Comparison of ENCODE assay signal across 30 mouse cellular contexts in genomic region chr8:11542031-11542430, GRCm38 (mm10). TPM values are rescaled to one million over a fixed set of nuclear protein-coding genes. Genes with fewer than 3 reads are reported as not detected.
DNase-seq lines count a peak whose midpoint lies in the region; ATAC-seq lines count a peak whose summit lies in the region.
"Had no signal": no experiment of that assay in that cellular context is flagged by ENCODE, and none has a peak within 500 bp of the region (broad histone marks: within the 10 kb centered on the region; RNA-seq: fewer than 3 reads in every experiment).

No protein-coding gene starts in this region.

- ATAC-seq in kidney, embryonic 16.5 days (ENCODE audit: low FRiP score, low TSS enrichment): peak; percentile 43; the same call in 1 of the 2 replicates
- no peak for ATAC-seq in intestine, embryonic 15.5 days
- ATAC-seq: activated CD4-positive, CD25-positive, alpha-beta regulatory T cell, adult 4 months; forebrain, embryonic 13.5 days had no signal

- no peak overlapping the region for H3K9ac ChIP-seq in kidney, embryonic 16.5 days (replicated peaks; ENCODE audit: low read length)
- H3K9ac ChIP-seq in intestine, embryonic 15.5 days: no peak overlapping the region
- H3K9ac ChIP-seq: embryonic facial prominence, embryonic 12.5 days; forebrain, embryonic 13.5 days; heart, embryonic 12.5 days; hindbrain, embryonic 13.5 days; limb, embryonic 15.5 days; liver, embryonic 14.5 days; lung, embryonic 14.5 days; neural tube, embryonic 12.5 days; stomach, embryonic 15.5 days had no signal

- peaks cover 45% of the 10 kb centered on the region for H3K36me3 ChIP-seq in kidney, embryonic 16.5 days (ENCODE audit: insufficient read depth, low read length)
- peaks cover 15% of the 10 kb centered on the region for H3K36me3 ChIP-seq in intestine, embryonic 15.5 days

- no peaks in the 10 kb centered on the region for H3K4me1 ChIP-seq in kidney, embryonic 16.5 days (ENCODE audit: insufficient read depth, low read length)
- peaks cover 4% of the 10 kb centered on the region; the same call in 1 of the 2 replicates for H3K4me1 ChIP-seq in intestine, embryonic 15.5 days (replicated peaks)
- H3K4me1 ChIP-seq: embryonic facial prominence, embryonic 12.5 days; forebrain, embryonic 13.5 days; heart, embryonic 12.5 days; hindbrain, embryonic 13.5 days; limb, embryonic 15.5 days; neural tube, embryonic 12.5 days; stomach, embryonic 15.5 days had no signal

- H3K4me2 ChIP-seq in kidney, embryonic 16.5 days (replicated peaks; ENCODE audit: low read depth, low read length): no peak overlapping the region
- H3K4me2 ChIP-seq in intestine, embryonic 15.5 days (replicated peaks): no peak overlapping the region
- H3K4me2 ChIP-seq: embryonic facial prominence, embryonic 12.5 days; forebrain, embryonic 13.5 days; heart, embryonic 12.5 days; hindbrain, embryonic 13.5 days; limb, embryonic 15.5 days; lung, embryonic 14.5 days; neural tube, embryonic 12.5 days; stomach, embryonic 15.5 days had no signal

- no peak overlapping the region for H3K4me3 ChIP-seq in kidney, embryonic 16.5 days (ENCODE audit: low read length)
- H3K4me3 ChIP-seq in intestine, embryonic 15.5 days (replicated peaks): no peak overlapping the region
- H3K4me3 ChIP-seq: embryonic facial prominence, embryonic 12.5 days; erythroblast, embryonic 14.5 days; forebrain, embryonic 13.5 days; gastrocnemius, adult 2 months; heart, embryonic 12.5 days; hindbrain, embryonic 13.5 days; left cerebral cortex, adult 2 months; limb, embryonic 15.5 days; neural tube, embryonic 12.5 days; stomach, embryonic 15.5 days had no signal

- H3K27ac ChIP-seq in kidney, embryonic 16.5 days (ENCODE audit: low read length): no peak overlapping the region
- no peak overlapping the region for H3K27ac ChIP-seq in intestine, embryonic 15.5 days
- H3K27ac ChIP-seq: embryonic facial prominence, embryonic 12.5 days; forebrain, embryonic 13.5 days; gastrocnemius, adult 2 months; hindbrain, embryonic 13.5 days; left cerebral cortex, adult 2 months; limb, embryonic 15.5 days; liver, embryonic 14.5 days; neural tube, embryonic 12.5 days; stomach, embryonic 15.5 days had no signal

- no peaks in the 10 kb centered on the region for H3K9me3 ChIP-seq in kidney, embryonic 16.5 days (ENCODE audit: low read length)
- H3K9me3 ChIP-seq in intestine, embryonic 15.5 days: no peaks in the 10 kb centered on the region
- H3K9me3 ChIP-seq: embryonic facial prominence, embryonic 12.5 days; forebrain, embryonic 13.5 days; G1E; hindbrain, embryonic 13.5 days; limb, embryonic 15.5 days; neural tube, embryonic 12.5 days; stomach, embryonic 15.5 days had no signal

- H3K27me3 ChIP-seq in kidney, embryonic 16.5 days (ENCODE audit: insufficient read depth, low read length): no peaks in the 10 kb centered on the region
- H3K27me3 ChIP-seq in intestine, embryonic 15.5 days (replicated peaks): no peaks in the 10 kb centered on the region
- H3K27me3 ChIP-seq: embryonic facial prominence, embryonic 12.5 days; forebrain, embryonic 13.5 days; heart, embryonic 12.5 days; hindbrain, embryonic 13.5 days; limb, embryonic 15.5 days; neural tube, embryonic 12.5 days; stomach, embryonic 15.5 days had no signal

- DNase-seq in kidney, adult 11 months: peak; percentile 46
- no peak for DNase-seq in kidney, postnatal 10 days
- peak; percentile 35 for DNase-seq in urinary bladder, postnatal 14 days (ENCODE audit: low spot score)
- no peak for DNase-seq in urinary bladder, adult 2 months (ENCODE audit: low spot score)
- no peak for DNase-seq in adrenal gland, adult (ENCODE audit: inconsistent age in 2 of 2, low spot score in 1 of 2)
- DNase-seq: adrenal gland, postnatal 10 days; cerebellum, adult 18-20 months; cerebellum, postnatal 14 days; gastrocnemius, adult 2 months; heart, postnatal 36 days; layer of hippocampus, adult 9-11 months; left cerebral cortex, postnatal 4 days; lung, embryonic 14.5 days; lung, postnatal 4 days; midbrain, embryonic 14.5 days; thymus, adult 2 months had no signal

- WGBS in kidney, embryonic 16.5 days: 86% methylated on average over 12 of the region's 12 CpGs
- WGBS in intestine, embryonic 15.5 days: 89% methylated on average over 12 of the region's 12 CpGs

RNA-seq across cellular contexts. Expression of gene Cars2, which starts 8.6 kb away (rescaled TPM):
- 38.5 and 42.4 TPM in 2 replicates for polyA plus RNA-seq in urinary bladder, adult 2 months (2012; rRNA removed)
- polyA plus RNA-seq in kidney, embryonic 16.5 days (2015; fragmentation: Nextera tagmentation; extraction: Ambion mirVana): 27.0 and 27.3 TPM in 2 replicates
- polyA plus RNA-seq in intestine, embryonic 15.5 days (2015; fragmentation: Nextera tagmentation; extraction: Ambion mirVana): 26.2 and 33.1 TPM in 2 replicates

RNA-seq across cellular contexts. Expression of gene Ing1, which starts 13.3 kb away (rescaled TPM):
- 41.4 and 47.0 TPM in 2 replicates for polyA plus RNA-seq in urinary bladder, adult 2 months (2012; rRNA removed)
- 34.0 and 37.9 TPM in 2 replicates for polyA plus RNA-seq in kidney, embryonic 16.5 days (2015; fragmentation: Nextera tagmentation; extraction: Ambion mirVana)
- 34.2 and 35.0 TPM in 2 replicates for polyA plus RNA-seq in intestine, embryonic 15.5 days (2015; fragmentation: Nextera tagmentation; extraction: Ambion mirVana)

RNA-seq across cellular contexts. Expression of gene Naxd, which starts 44.7 kb away (rescaled TPM):
- polyA plus RNA-seq in urinary bladder, adult 2 months (2012; rRNA removed): 120 and 154 TPM in 2 replicates
- polyA plus RNA-seq in kidney, embryonic 16.5 days (2015; fragmentation: Nextera tagmentation; extraction: Ambion mirVana): 125 and 132 TPM in 2 replicates
- polyA plus RNA-seq in intestine, embryonic 15.5 days (2015; fragmentation: Nextera tagmentation; extraction: Ambion mirVana): 94.4 and 101 TPM in 2 replicates

Comparison
In these comparisons a context has a peak if more than half of its experiments do, and no peak if none do; other contexts are left out.
1. DNase-seq: peak in kidney, adult 11 months (single experiment) and urinary bladder, postnatal 14 days (single experiment); none in kidney, postnatal 10 days (single experiment), urinary bladder, adult 2 months (single experiment) and adrenal gland, adult (0 of 2).